Mouse (Mus musculus) CH12.LX (cell line): Measurements from ENCODE around the gene Aven. TPM values are rescaled to one million over a fixed set of nuclear protein-coding genes. Genes with fewer than 3 reads are reported as not detected.

Experiments used
- DNase-seq: peaks from one replicate; pipeline ENCODE4 v3.0.0-alpha.2; 2013; ENCODE audit errors: extremely low read depth
- H3K27ac ChIP-seq: 2 replicates; pipeline ENCODE4 v1.5.1; 2012; ENCODE audit warnings: low read depth, mild to moderate bottlenecking, control low read depth, moderate library complexity; ENCODE audit not compliant: insufficient read depth
- H3K27me3 ChIP-seq: replicated peaks from 2 replicates; pipeline ENCODE3; 2012; ENCODE audit warnings: inconsistent platforms
- H3K36me3 ChIP-seq, 2 experiments: replicated peaks in 1 of 2; 2 replicates each; pipeline versions ENCODE3 to v1.6.1; 2012; ENCODE audit warnings: inconsistent platforms in 1 of 2, low read length in 1 of 2, mild to moderate bottlenecking in 1 of 2, mixed read lengths in 1 of 2, moderate library complexity in 1 of 2; ENCODE audit not compliant: control insufficient read depth in 1 of 2, insufficient read depth in 1 of 2
- H3K4me1 ChIP-seq, 2 experiments: 2 replicates each; pipeline ENCODE4 v1.6.1; 2012; ENCODE audit warnings: inconsistent platforms in 1 of 2, moderate library complexity in 1 of 2; ENCODE audit not compliant: insufficient read depth in 2 of 2, control insufficient read depth in 1 of 2
- H3K4me2 ChIP-seq: 2 replicates; pipeline ENCODE4 v1.6.1; 2012; ENCODE audit warnings: low read depth, mild to moderate bottlenecking, control low read depth; ENCODE audit not compliant: poor library complexity, insufficient read depth, severe bottlenecking
- H3K4me3 ChIP-seq, 3 experiments: fragments of 150-350 bp in 1 of 3; sonication (generic) in 1 of 3; replicated peaks in 1 of 3; 2 replicates each; pipeline versions ENCODE3 to v1.5.1; 2011 to 2012; ENCODE audit warnings: low read depth in 2 of 3, low read length in 2 of 3, mild to moderate bottlenecking in 2 of 3, moderate library complexity in 2 of 3, control low read depth in 1 of 3, improper control_type of control experiment in 1 of 3, inconsistent platforms in 1 of 3, mixed read lengths in 1 of 3; ENCODE audit not compliant: poor library complexity in 1 of 3
- H3K79me2 ChIP-seq: replicated peaks from 2 replicates; pipeline ENCODE4 v1.6.1; 2012; ENCODE audit warnings: mild to moderate bottlenecking, moderate library complexity; ENCODE audit not compliant: control insufficient read depth, poor library complexity, insufficient read depth, severe bottlenecking; ENCODE audit errors: extremely low read depth
- H3K9ac ChIP-seq: 2 replicates; pipeline ENCODE4 v1.6.1; 2012; ENCODE audit warnings: low read depth, mild to moderate bottlenecking, control low read depth, moderate library complexity; ENCODE audit not compliant: insufficient read depth
- H3K9me3 ChIP-seq: replicated peaks from 2 replicates; pipeline ENCODE3; 2012; ENCODE audit warnings: low read length, inconsistent platforms, mixed read lengths
- BHLHE40 ChIP-seq: IDR thresholded peaks from 2 replicates; pipeline ENCODE4 v1.6.1; 2011; ENCODE audit warnings: mild to moderate bottlenecking, low read depth, low read length, improper control_type of control experiment
- CHD1 ChIP-seq: IDR thresholded peaks from 2 replicates; pipeline ENCODE4 v1.6.1; 2012; ENCODE audit warnings: low read depth, low read length, improper control_type of control experiment, inconsistent platforms
- CHD2 ChIP-seq: IDR thresholded peaks from 2 replicates; pipeline ENCODE4 v1.6.1; 2011; ENCODE audit warnings: low read length, improper control_type of control experiment
- CTCF ChIP-seq, 2 experiments: IDR thresholded peaks in 1 of 2; conservative IDR thresholded peaks in 1 of 2; 2 replicates each; pipeline ENCODE4 v1.5.1; 2011 to 2012; ENCODE audit warnings: low read depth in 2 of 2, low read length in 2 of 2, improper control_type of control experiment in 1 of 2, inconsistent platforms in 1 of 2, mild to moderate bottlenecking in 1 of 2, moderate library complexity in 1 of 2
- E2F4 ChIP-seq: IDR thresholded peaks from 2 replicates; pipeline ENCODE4 v1.6.1; 2011; ENCODE audit warnings: low read depth, low read length, improper control_type of control experiment; ENCODE audit not compliant: insufficient replicate concordance
- ELF1 ChIP-seq: IDR thresholded peaks from 2 replicates; pipeline ENCODE4 v1.6.1; 2014; ENCODE audit warnings: low read depth, mild to moderate bottlenecking, inconsistent platforms, low read length, improper control_type of control experiment
- EP300 ChIP-seq: IDR thresholded peaks from 2 replicates; pipeline ENCODE4 v1.6.1; 2011; ENCODE audit warnings: low read length, improper control_type of control experiment
- ETS1 ChIP-seq: conservative IDR thresholded peaks from 2 replicates; pipeline ENCODE4 v1.6.1; 2012; ENCODE audit warnings: low read depth, mild to moderate bottlenecking, inconsistent platforms, low read length, improper control_type of control experiment, moderate library complexity
- GABPA ChIP-seq: IDR thresholded peaks from 2 replicates; pipeline ENCODE4 v1.6.1; 2012; ENCODE audit warnings: low read depth, low read length, improper control_type of control experiment, inconsistent platforms; ENCODE audit not compliant: insufficient replicate concordance
- HCFC1 ChIP-seq: IDR thresholded peaks from 2 replicates; pipeline ENCODE4 v1.6.1; 2012; ENCODE audit warnings: low read depth, mild to moderate bottlenecking, inconsistent platforms, low read length, improper control_type of control experiment
- IRF4 ChIP-seq: IDR thresholded peaks from 2 replicates; pipeline ENCODE4 v1.6.1; 2014; ENCODE audit warnings: low read depth, mild to moderate bottlenecking, inconsistent platforms, low read length, improper control_type of control experiment
- JUN ChIP-seq: IDR thresholded peaks from 2 replicates; pipeline ENCODE4 v1.6.1; 2011; ENCODE audit warnings: low read depth, mild to moderate bottlenecking, low read length, improper control_type of control experiment, moderate library complexity; ENCODE audit not compliant: insufficient read depth
- JUND ChIP-seq: conservative IDR thresholded peaks from 2 replicates; pipeline ENCODE4 v1.6.1; 2011; ENCODE audit warnings: low read depth, low read length, improper control_type of control experiment
- KAT2A ChIP-seq: IDR thresholded peaks from 2 replicates; pipeline ENCODE4 v1.6.1; 2012; ENCODE audit warnings: low read length, improper control_type of control experiment, inconsistent platforms; ENCODE audit not compliant: insufficient replicate concordance
- MAFK ChIP-seq: IDR thresholded peaks from 2 replicates; pipeline ENCODE4 v1.6.1; 2011; ENCODE audit warnings: low read length, improper control_type of control experiment; ENCODE audit not compliant: insufficient replicate concordance
- MAX ChIP-seq: IDR thresholded peaks from 2 replicates; pipeline ENCODE4 v1.6.1; 2011; ENCODE audit warnings: low read length, improper control_type of control experiment
- MAZ ChIP-seq: IDR thresholded peaks from 2 replicates; pipeline ENCODE4 v1.6.1; 2012; ENCODE audit warnings: low read depth, mild to moderate bottlenecking, inconsistent platforms, low read length, improper control_type of control experiment, moderate library complexity
- MEF2A ChIP-seq: IDR thresholded peaks from 2 replicates; pipeline ENCODE4 v1.6.1; 2014; ENCODE audit warnings: low read depth, mild to moderate bottlenecking, inconsistent platforms, low read length, improper control_type of control experiment, borderline replicate concordance
- MXI1 ChIP-seq: IDR thresholded peaks from 2 replicates; pipeline ENCODE4 v1.6.1; 2011; ENCODE audit warnings: mild to moderate bottlenecking, low read depth, low read length, improper control_type of control experiment
- MYC ChIP-seq: IDR thresholded peaks from 2 replicates; pipeline ENCODE4 v1.6.1; 2011; ENCODE audit warnings: low read depth, mild to moderate bottlenecking, improper control_type of control experiment, low read length
- NELFE ChIP-seq: IDR thresholded peaks from 2 replicates; pipeline ENCODE4 v1.6.1; 2011; ENCODE audit warnings: low read depth, low read length, improper control_type of control experiment
- NRF1 ChIP-seq: IDR thresholded peaks from 2 replicates; pipeline ENCODE4 v1.6.1; 2014; ENCODE audit warnings: low read depth, mild to moderate bottlenecking, inconsistent platforms, low read length, improper control_type of control experiment, moderate library complexity
- PAX5 ChIP-seq: IDR thresholded peaks from 2 replicates; pipeline ENCODE4 v1.6.1; 2012; ENCODE audit warnings: low read length, inconsistent platforms, mixed read lengths
- POLR2A ChIP-seq: IDR thresholded peaks from 2 replicates; pipeline ENCODE4 v1.6.1; 2011; ENCODE audit warnings: low read depth, mild to moderate bottlenecking, improper control_type of control experiment, low read length
- POLR2AphosphoS2 ChIP-seq: IDR thresholded peaks from 2 replicates; pipeline ENCODE4 v1.6.1; 2011; ENCODE audit warnings: low read depth, low read length, improper control_type of control experiment
- RAD21 ChIP-seq: IDR thresholded peaks from 2 replicates; pipeline ENCODE4 v1.6.1; 2011; ENCODE audit warnings: low read depth, mild to moderate bottlenecking, low read length, improper control_type of control experiment, moderate library complexity
- RCOR1 ChIP-seq: conservative IDR thresholded peaks from 2 replicates; pipeline ENCODE4 v1.6.1; 2012; ENCODE audit warnings: low read depth, mild to moderate bottlenecking, inconsistent platforms, low read length, improper control_type of control experiment
- SIN3A ChIP-seq: IDR thresholded peaks from 2 replicates; pipeline ENCODE4 v1.6.1; 2012; ENCODE audit warnings: low read length, improper control_type of control experiment, inconsistent platforms
- SMC3 ChIP-seq: IDR thresholded peaks from 2 replicates; pipeline ENCODE4 v1.6.1; 2011; ENCODE audit warnings: low read depth, low read length, improper control_type of control experiment
- TBP ChIP-seq: conservative IDR thresholded peaks from 2 replicates; pipeline ENCODE4 v1.6.1; 2011; ENCODE audit warnings: low read depth, low read length, improper control_type of control experiment
- TCF12 ChIP-seq: IDR thresholded peaks from 2 replicates; pipeline ENCODE4 v1.6.1; 2014; ENCODE audit warnings: low read depth, mild to moderate bottlenecking, inconsistent platforms, low read length, improper control_type of control experiment
- UBTF ChIP-seq: IDR thresholded peaks from 2 replicates; pipeline ENCODE4 v1.6.1; 2012; ENCODE audit warnings: low read depth, mild to moderate bottlenecking, inconsistent platforms, low read length, improper control_type of control experiment, moderate library complexity
- USF1 ChIP-seq: IDR thresholded peaks from 2 replicates; pipeline ENCODE4 v1.6.1; 2014; ENCODE audit warnings: low read depth, mild to moderate bottlenecking, inconsistent platforms, low read length, improper control_type of control experiment
- USF2 ChIP-seq: conservative IDR thresholded peaks from 2 replicates; pipeline ENCODE4 v1.6.1; 2011; ENCODE audit warnings: low read depth, low read length, improper control_type of control experiment
- ZC3H11A ChIP-seq: IDR thresholded peaks from 2 replicates; pipeline ENCODE4 v1.6.1; 2012; ENCODE audit warnings: low read depth, mild to moderate bottlenecking, inconsistent platforms, low read length, improper control_type of control experiment
- ZKSCAN1 ChIP-seq: IDR thresholded peaks from 2 replicates; pipeline ENCODE4 v1.6.1; 2012; ENCODE audit warnings: low read depth, inconsistent platforms, low read length, improper control_type of control experiment, borderline replicate concordance
- ZMIZ1 ChIP-seq: IDR thresholded peaks from 2 replicates; pipeline ENCODE4 v1.6.1; 2012; ENCODE audit warnings: low read depth, mild to moderate bottlenecking, inconsistent platforms, low read length, improper control_type of control experiment
- ZNF384 ChIP-seq: IDR thresholded peaks from 2 replicates; pipeline ENCODE4 v1.6.1; 2012; ENCODE audit warnings: low read depth, low read length, improper control_type of control experiment, inconsistent platforms
- dilution Hi-C: fragments of 300-500 bp; cut with MboI; formaldehyde crosslinking; loops from 2 replicates; pipeline ENCODE4 v1.14.3; 2020; ENCODE audit warnings: low sequenced_read_pairs; ENCODE audit not compliant: extremely low pct_unique_long_range_greater_than_20kb, extremely low pct_ligation_motif_present
- in situ Hi-C: fragments of 300-500 bp; cut with MboI; formaldehyde crosslinking; loops from 3 replicates; pipeline ENCODE4 v1.14.3; 2019; ENCODE audit warnings: low sequenced_read_pairs, low pct_ligation_motif_present, low pct_unique_long_range_greater_than_20kb, mixed read lengths
- polyA plus RNA-seq: library from polyadenylated mRNA; unstranded; fragments of >175 nt; gene quantifications from 2 replicates; pipeline ENCODE4 v1.2.1, GENCODE M21; 2012; ENCODE audit warnings: low read depth; ENCODE audit not compliant: insufficient read length
- total RNA-seq, 2 experiments: library from RNA; depleted of rRNA; stranded (reverse); fragments of 300-350 nt in 1 of 2; fragments of >200 nt in 1 of 2; gene quantifications; 2 replicates each; pipeline ENCODE4 v1.2.3; 2012 to 2014

The Aven gene
- total RNA-seq (2012; rRNA removed): 21.2 and 22.9 TPM in 2 replicates
- total RNA-seq (2014; rRNA removed): 33.9 and 40.1 TPM in 2 replicates
- polyA plus RNA-seq: 44.3 and 58.5 TPM in 2 replicates

DNA sequence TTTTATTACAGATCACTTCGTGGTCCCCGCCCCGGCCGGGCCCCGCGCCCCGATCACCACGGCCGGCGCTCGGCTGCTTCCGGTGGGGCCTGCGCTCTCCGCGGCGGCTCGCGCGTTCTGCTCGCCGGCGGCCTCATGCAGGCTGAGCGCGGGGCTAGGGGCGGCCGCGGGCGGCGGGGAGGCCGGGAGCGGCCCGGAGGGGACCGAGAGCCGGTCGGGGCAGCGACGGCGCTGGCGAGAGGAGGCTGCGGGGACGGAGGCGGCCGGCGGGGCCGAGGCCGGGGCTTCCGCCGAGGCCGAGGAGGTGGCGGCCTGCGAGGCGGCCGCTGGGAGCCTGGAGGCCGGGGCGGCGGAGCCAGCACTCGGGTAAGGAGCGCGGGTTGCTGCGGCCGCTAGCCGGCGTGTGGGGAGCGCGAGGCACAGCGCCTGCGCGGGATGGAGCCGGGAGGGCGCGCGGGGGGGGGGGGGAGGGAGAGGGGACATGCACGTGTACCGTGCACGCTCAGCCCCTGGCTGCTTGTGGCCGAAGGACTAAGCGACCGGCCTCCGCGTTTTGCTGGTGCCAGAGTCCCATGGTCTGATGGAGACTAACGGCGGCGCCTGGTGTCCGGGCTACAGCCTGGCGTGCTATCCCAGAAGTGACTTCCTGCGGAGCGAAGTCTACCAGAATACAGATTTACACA is at the start of gene Aven:
Gene Aven, plus strand, starts transcription at position 109 of the 683 bp plus-strand sequence.
- peak; percentile 59 for DNase-seq
- Histone ChIP-seq H3K4me1 (peaks cover 0 to 8% of the 10 kb centered on the region in 2 experiments; a peak in 2 of 4 replicates), H3K9me3 (no peaks in the 10 kb centered on the region), H3K36me3 (peaks cover 0 to 7% of the 10 kb centered on the region in 2 experiments), H3K4me3 (peak within 1 kb of the TSS; percentile 67 to 76 (median 75)), H3K4me2 (peak within 1 kb of the TSS; percentile 81), H3K79me2 (no peaks in the 10 kb centered on the region), H3K9ac (peak within 1 kb of the TSS; percentile 93), H3K27me3 (no peaks in the 10 kb centered on the region), H3K27ac (peak within 1 kb of the TSS; percentile 50; the same call in 1 of the 2 replicates)
- in situ Hi-C loops (no loop called here), dilution Hi-C loops (no loop called here)
- TF ChIP-seq KAT2A: 0 out of 2 replicates have a peak, but pooled peaks have one; percentile 17
- 0 out of 2 replicates have a peak, but pooled peaks have one; percentile 8 for TF ChIP-seq ETS1
- no peak for TF ChIP-seq POLR2AphosphoS2
- TF ChIP-seq TBP: no peak
- peak; percentile 78 for TF ChIP-seq POLR2A
- peak; percentile 71 for TF ChIP-seq ZMIZ1
- no peak for TF ChIP-seq JUND
- no peak for TF ChIP-seq E2F4
- TF ChIP-seq NELFE: peak; percentile 80
- peak; percentile 91 for TF ChIP-seq MYC
- no peak for TF ChIP-seq ZKSCAN1
- no peak for TF ChIP-seq MEF2A
- no peak for TF ChIP-seq CTCF (conservative IDR thresholded peaks at IDR 0.05 in 1 of 2, IDR thresholded peaks at IDR 0.05 in 1 of 2; ENCODE audit: low read depth in 2 of 2, low read length in 2 of 2)
- TF ChIP-seq TCF12: peak; percentile 69; the same call in 1 of the 2 replicates
- peak; percentile 98 for TF ChIP-seq UBTF
- no peak for TF ChIP-seq RAD21
- no peak for TF ChIP-seq ZC3H11A
- peak; percentile 80 for TF ChIP-seq NRF1
- no peak for TF ChIP-seq JUN
- no peak for TF ChIP-seq EP300
- no peak for TF ChIP-seq ZNF384
- no peak for TF ChIP-seq GABPA
- no peak for TF ChIP-seq MAFK
- no peak for TF ChIP-seq PAX5
- peak; percentile 47 for TF ChIP-seq ELF1
- peak; percentile 46; the same call in 1 of the 2 replicates for TF ChIP-seq SIN3A
- TF ChIP-seq MXI1: peak; percentile 78
- no peak for TF ChIP-seq RCOR1
- TF ChIP-seq MAZ: no peak
- no peak for TF ChIP-seq SMC3
- TF ChIP-seq CHD2: no peak
- peak; percentile 90 for TF ChIP-seq BHLHE40
- TF ChIP-seq USF2: no peak
- 0 out of 2 replicates have a peak, but pooled peaks have one; percentile 23 for TF ChIP-seq CHD1
- 0 out of 2 replicates have a peak, but pooled peaks have one; percentile 24 for TF ChIP-seq MAX
- TF ChIP-seq IRF4: no peak
- TF ChIP-seq USF1: no peak
- TF ChIP-seq HCFC1: no peak
